Mouse (Mus musculus): ENCODE data around the gene Chmp5.
A peak's percentile ranks its signal among the peaks of the same experiment; 100 is the strongest.

Gene Chmp5

GRCm38 (mm10) chr4:40970842-40971701 is 22.9 kb downstream of the Chmp5 start, which contains the start of gene Nfx1:
Gene Nfx1, plus strand, starts transcription at chr4:40970906.
- H3K36me3 ChIP-seq (ENCODE audit: control insufficient read depth, insufficient read depth, low read length, poor library complexity, severe bottlenecking) = no peaks in the 10 kb centered on the region
- DNase-seq (ENCODE audit: low read depth, low spot score) = peak; percentile 96
- no peaks in the 10 kb centered on the region for H3K27me3 ChIP-seq (ENCODE audit: control insufficient read depth, insufficient read depth, low read length, poor library complexity, severe bottlenecking)

- no peaks in the 10 kb centered on the region for H3K27me3 ChIP-seq (ENCODE audit: control insufficient read depth, insufficient read depth, low read length, poor library complexity, severe bottlenecking)
- peak; percentile 80 for DNase-seq (ENCODE audit: low read depth, low spot score)
- peaks cover 3% of the 10 kb centered on the region; the same call in 1 of the 2 replicates for H3K36me3 ChIP-seq (ENCODE audit: control insufficient read depth, insufficient read depth, low read length, poor library complexity, severe bottlenecking)
Measured at GRCm38 (mm10) chr4:40971744-40972143, 23.5 kb downstream of the Chmp5 start.

GRCm38 (mm10) chr4:40974011-40974410 is 25.8 kb downstream of the Chmp5 start:
- Histone ChIP-seq H3K36me3 (ENCODE audit: control insufficient read depth, insufficient read depth, low read length, poor library complexity, severe bottlenecking) (peaks cover 9% of the 10 kb centered on the region; the same call in 1 of the 2 replicates), H3K27me3 (ENCODE audit: control insufficient read depth, insufficient read depth, low read length, poor library complexity, severe bottlenecking) (no peaks in the 10 kb centered on the region)
- no peak for DNase-seq (ENCODE audit: low read depth, low spot score)

- DNase-seq (ENCODE audit: low read depth, low spot score) = no peak
- no peaks in the 10 kb centered on the region for H3K27me3 ChIP-seq (ENCODE audit: control insufficient read depth, insufficient read depth, low read length, poor library complexity, severe bottlenecking)
- H3K36me3 ChIP-seq (ENCODE audit: control insufficient read depth, insufficient read depth, low read length, poor library complexity, severe bottlenecking) = peaks cover 15% of the 10 kb centered on the region; the same call in 1 of the 2 replicates
Measured at GRCm38 (mm10) chr4:40975678-40976077, 27.5 kb downstream of the Chmp5 start.

GRCm38 (mm10) chr4:40976651-40977050 is 28.4 kb downstream of the Chmp5 start:
- Histone ChIP-seq H3K36me3 (ENCODE audit: control insufficient read depth, insufficient read depth, low read length, poor library complexity, severe bottlenecking) (peaks cover 19% of the 10 kb centered on the region; the same call in 1 of the 2 replicates), H3K27me3 (ENCODE audit: control insufficient read depth, insufficient read depth, low read length, poor library complexity, severe bottlenecking) (no peaks in the 10 kb centered on the region)
- no peak for DNase-seq (ENCODE audit: low read depth, low spot score)

- Histone ChIP-seq H3K36me3 (ENCODE audit: control insufficient read depth, insufficient read depth, low read length, poor library complexity, severe bottlenecking) (peaks cover 22% of the 10 kb centered on the region; the same call in 1 of the 2 replicates), H3K27me3 (ENCODE audit: control insufficient read depth, insufficient read depth, low read length, poor library complexity, severe bottlenecking) (no peaks in the 10 kb centered on the region)
- no peak for DNase-seq (ENCODE audit: low read depth, low spot score)
Measured at GRCm38 (mm10) chr4:40979430-40979829, 31.2 kb downstream of the Chmp5 start.

GRCm38 (mm10) chr4:40982486-40982885 is 34.3 kb downstream of the Chmp5 start:
- peaks cover 22% of the 10 kb centered on the region; the same call in 1 of the 2 replicates for H3K36me3 ChIP-seq (ENCODE audit: control insufficient read depth, insufficient read depth, low read length, poor library complexity, severe bottlenecking)
- no peaks in the 10 kb centered on the region for H3K27me3 ChIP-seq (ENCODE audit: control insufficient read depth, insufficient read depth, low read length, poor library complexity, severe bottlenecking)
- DNase-seq (ENCODE audit: low read depth, low spot score) = no peak

- H3K27me3 ChIP-seq (ENCODE audit: control insufficient read depth, insufficient read depth, low read length, poor library complexity, severe bottlenecking) = no peaks in the 10 kb centered on the region
- DNase-seq (ENCODE audit: low read depth, low spot score) = no peak
- peaks cover 24% of the 10 kb centered on the region; the same call in 1 of the 2 replicates for H3K36me3 ChIP-seq (ENCODE audit: control insufficient read depth, insufficient read depth, low read length, poor library complexity, severe bottlenecking)
Measured at GRCm38 (mm10) chr4:40983686-40984085, 35.5 kb downstream of the Chmp5 start.

- no peak for DNase-seq (ENCODE audit: low read depth, low spot score)
- Histone ChIP-seq H3K27me3 (ENCODE audit: control insufficient read depth, insufficient read depth, low read length, poor library complexity, severe bottlenecking) (no peaks in the 10 kb centered on the region), H3K36me3 (ENCODE audit: control insufficient read depth, insufficient read depth, low read length, poor library complexity, severe bottlenecking) (peaks cover 22% of the 10 kb centered on the region)
Measured at GRCm38 (mm10) chr4:40989633-40990032, 41.4 kb downstream of the Chmp5 start.

GRCm38 (mm10) chr4:40996302-40996701 is 48.1 kb downstream of the Chmp5 start:
- no peak for DNase-seq (ENCODE audit: low read depth, low spot score)
- peaks cover 15% of the 10 kb centered on the region; the same call in 1 of the 2 replicates for H3K36me3 ChIP-seq (ENCODE audit: control insufficient read depth, insufficient read depth, low read length, poor library complexity, severe bottlenecking)
- no peaks in the 10 kb centered on the region for H3K27me3 ChIP-seq (ENCODE audit: control insufficient read depth, insufficient read depth, low read length, poor library complexity, severe bottlenecking)

GRCm38 (mm10) chr4:40997916-40998315 is 49.7 kb downstream of the Chmp5 start:
- DNase-seq (ENCODE audit: low read depth, low spot score) = no peak
- Histone ChIP-seq H3K36me3 (ENCODE audit: control insufficient read depth, insufficient read depth, low read length, poor library complexity, severe bottlenecking) (peaks cover 15% of the 10 kb centered on the region), H3K27me3 (ENCODE audit: control insufficient read depth, insufficient read depth, low read length, poor library complexity, severe bottlenecking) (no peaks in the 10 kb centered on the region)

- no peaks in the 10 kb centered on the region for H3K27me3 ChIP-seq (ENCODE audit: control insufficient read depth, insufficient read depth, low read length, poor library complexity, severe bottlenecking)
- DNase-seq (ENCODE audit: low read depth, low spot score) = no peak
- H3K36me3 ChIP-seq (ENCODE audit: control insufficient read depth, insufficient read depth, low read length, poor library complexity, severe bottlenecking) = peaks cover 21% of the 10 kb centered on the region
Measured at GRCm38 (mm10) chr4:41000271-41000670, 52.1 kb downstream of the Chmp5 start.

GRCm38 (mm10) chr4:41000842-41001639 is 52.8 kb downstream of the Chmp5 start:
- DNase-seq (ENCODE audit: low read depth, low spot score) = peak; percentile 24
- Histone ChIP-seq H3K27me3 (ENCODE audit: control insufficient read depth, insufficient read depth, low read length, poor library complexity, severe bottlenecking) (no peaks in the 10 kb centered on the region), H3K36me3 (ENCODE audit: control insufficient read depth, insufficient read depth, low read length, poor library complexity, severe bottlenecking) (peaks cover 21% of the 10 kb centered on the region)

- no peak for DNase-seq (ENCODE audit: low read depth, low spot score)
- H3K27me3 ChIP-seq (ENCODE audit: control insufficient read depth, insufficient read depth, low read length, poor library complexity, severe bottlenecking) = no peaks in the 10 kb centered on the region
- H3K36me3 ChIP-seq (ENCODE audit: control insufficient read depth, insufficient read depth, low read length, poor library complexity, severe bottlenecking) = peaks cover 5% of the 10 kb centered on the region; the same call in 1 of the 2 replicates
Measured at GRCm38 (mm10) chr4:41013351-41013750, 65.1 kb downstream of the Chmp5 start.

All from splenic B cell, adult 2 months (primary cell).